Mouse (Mus musculus) megakaryocyte, embryonic 14.5 days (primary cell): ENCODE measurements around the gene Ampd2. TPM values are rescaled to one million over a fixed set of nuclear protein-coding genes. Genes with fewer than 3 reads are reported as not detected.

Source experiments
- H3K27me3 ChIP-seq: replicated peaks from 2 replicates; pipeline ENCODE3; 2012; ENCODE audit warnings: inconsistent platforms
- H3K36me3 ChIP-seq: replicated peaks from 2 replicates; pipeline ENCODE3; 2012; ENCODE audit warnings: low read length, inconsistent platforms, mixed read lengths
- H3K4me1 ChIP-seq: 2 replicates; pipeline ENCODE4 v1.6.1; 2012; ENCODE audit warnings: inconsistent platforms
- H3K4me3 ChIP-seq: replicated peaks from 2 replicates; pipeline ENCODE3; 2012; ENCODE audit warnings: moderate library complexity, mild to moderate bottlenecking, inconsistent platforms
- H3K9me3 ChIP-seq: 2 replicates; pipeline ENCODE4 v1.6.1; 2012; ENCODE audit warnings: inconsistent platforms
- FLI1 ChIP-seq: IDR thresholded peaks from 2 replicates; pipeline ENCODE4 v1.6.1; 2012; ENCODE audit warnings: low read length, inconsistent platforms, mixed read lengths
- GATA1 ChIP-seq: IDR thresholded peaks from 3 replicates; pipeline ENCODE4 v1.6.1; 2012; ENCODE audit warnings: mixed read lengths, low read length, inconsistent platforms, borderline replicate concordance
- polyA plus RNA-seq: library from polyadenylated mRNA; stranded (reverse); fragments of >175 nt; gene quantifications from 2 replicates; pipeline ENCODE4 v1.2.3, GENCODE M21; 2012; ENCODE audit warnings: low replicate concordance; ENCODE audit not compliant: insufficient read depth

The Ampd2 gene
- 101 and 286 TPM in 2 replicates for polyA plus RNA-seq

GRCm38 (mm10) chr3:108086470-108086979 is at the start of gene Ampd2:
Ampd2 (minus strand) TSS chr3:108086651.
- Histone ChIP-seq H3K4me1 (peaks cover 80% of the 10 kb centered on the region), H3K36me3 (peaks cover 17% of the 10 kb centered on the region), H3K4me3 (peak within 1 kb of the TSS; percentile 98), H3K27me3 (no peaks in the 10 kb centered on the region), H3K9me3 (no peaks in the 10 kb centered on the region)
- TF ChIP-seq GATA1 (no peak), FLI1 (no peak)

GRCm38 (mm10) chr3:108134701-108135100 is 48.2 kb upstream of the Ampd2 start:
- TF ChIP-seq GATA1 (no peak), FLI1 (no peak)
- Histone ChIP-seq H3K27me3 (no peaks in the 10 kb centered on the region), H3K4me1 (peaks cover 68% of the 10 kb centered on the region), H3K36me3 (peaks cover 34% of the 10 kb centered on the region), H3K4me3 (peak overlapping the region; percentile 72), H3K9me3 (no peaks in the 10 kb centered on the region)

GRCm38 (mm10) chr3:108132484-108132883 is 46.0 kb upstream of the Ampd2 start:
- Histone ChIP-seq H3K9me3 (no peaks in the 10 kb centered on the region), H3K4me1 (peaks cover 78% of the 10 kb centered on the region), H3K36me3 (peaks cover 27% of the 10 kb centered on the region), H3K27me3 (no peaks in the 10 kb centered on the region), H3K4me3 (peak overlapping the region; percentile 34)
- TF ChIP-seq FLI1, result no peak
- no peak for TF ChIP-seq GATA1

- H3K27me3 ChIP-seq, result no peaks in the 10 kb centered on the region
- no peaks in the 10 kb centered on the region for H3K9me3 ChIP-seq
- H3K4me3 ChIP-seq, result peak overlapping the region; percentile 6
- no peak for TF ChIP-seq GATA1
- no peak for TF ChIP-seq FLI1
- peaks cover 21% of the 10 kb centered on the region for H3K36me3 ChIP-seq
- peaks cover 78% of the 10 kb centered on the region for H3K4me1 ChIP-seq
These were observed 45.4 kb upstream of the Ampd2 start for GRCm38 (mm10) chr3:108131821-108132220.

GRCm38 (mm10) chr3:108131216-108131615 is 44.8 kb upstream of the Ampd2 start:
- TF ChIP-seq FLI1 (no peak), GATA1 (no peak)
- H3K27me3 ChIP-seq, result no peaks in the 10 kb centered on the region
- no peak overlapping the region for H3K4me3 ChIP-seq
- H3K36me3 ChIP-seq, result peaks cover 19% of the 10 kb centered on the region
- no peaks in the 10 kb centered on the region for H3K9me3 ChIP-seq
- H3K4me1 ChIP-seq, result peaks cover 82% of the 10 kb centered on the region

- Histone ChIP-seq H3K4me1 (peaks cover 78% of the 10 kb centered on the region), H3K9me3 (no peaks in the 10 kb centered on the region)
These were observed 43.4 kb upstream of the Ampd2 start for GRCm38 (mm10) chr3:108129804-108130203.

GRCm38 (mm10) chr3:108129367-108129766 is 42.9 kb upstream of the Ampd2 start:
- no peak for TF ChIP-seq FLI1
- TF ChIP-seq GATA1, result no peak
- H3K9me3 ChIP-seq, result no peaks in the 10 kb centered on the region
- no peaks in the 10 kb centered on the region for H3K27me3 ChIP-seq
- H3K4me1 ChIP-seq, result peaks cover 78% of the 10 kb centered on the region
- H3K4me3 ChIP-seq, result no peak overlapping the region
- H3K36me3 ChIP-seq, result peaks cover 25% of the 10 kb centered on the region

More at GRCm38 (mm10) chr3:108129804-108130203, 43.4 kb upstream of the Ampd2 start:
- H3K4me3 ChIP-seq, result no peak overlapping the region
- no peak for TF ChIP-seq FLI1
- no peak for TF ChIP-seq GATA1
- H3K36me3 ChIP-seq, result peaks cover 21% of the 10 kb centered on the region
- H3K27me3 ChIP-seq, result no peaks in the 10 kb centered on the region

GRCm38 (mm10) chr3:108128520-108128919 is 42.1 kb upstream of the Ampd2 start:
- Histone ChIP-seq H3K4me1 (peaks cover 75% of the 10 kb centered on the region), H3K27me3 (no peaks in the 10 kb centered on the region), H3K4me3 (no peak overlapping the region), H3K36me3 (peaks cover 32% of the 10 kb centered on the region), H3K9me3 (no peaks in the 10 kb centered on the region)
- TF ChIP-seq FLI1 (no peak), GATA1 (no peak)

GRCm38 (mm10) chr3:108126327-108126726 is 39.9 kb upstream of the Ampd2 start:
- H3K4me3 ChIP-seq, result no peak overlapping the region
- TF ChIP-seq FLI1, result no peak
- TF ChIP-seq GATA1, result no peak
- no peaks in the 10 kb centered on the region for H3K27me3 ChIP-seq
- H3K4me1 ChIP-seq, result peaks cover 61% of the 10 kb centered on the region
- no peaks in the 10 kb centered on the region for H3K9me3 ChIP-seq
- H3K36me3 ChIP-seq, result peaks cover 50% of the 10 kb centered on the region

GRCm38 (mm10) chr3:108124131-108124530 is 37.7 kb upstream of the Ampd2 start:
- Histone ChIP-seq H3K9me3 (no peaks in the 10 kb centered on the region), H3K4me1 (peaks cover 43% of the 10 kb centered on the region), H3K27me3 (no peaks in the 10 kb centered on the region), H3K36me3 (peaks cover 60% of the 10 kb centered on the region), H3K4me3 (no peak overlapping the region)
- TF ChIP-seq FLI1 (no peak), GATA1 (no peak)

GRCm38 (mm10) chr3:108123242-108123641 is 36.8 kb upstream of the Ampd2 start:
- H3K27me3 ChIP-seq, result no peaks in the 10 kb centered on the region
- peaks cover 38% of the 10 kb centered on the region for H3K4me1 ChIP-seq
- H3K36me3 ChIP-seq, result peaks cover 65% of the 10 kb centered on the region
- TF ChIP-seq FLI1 (no peak), GATA1 (no peak)
- H3K4me3 ChIP-seq, result no peak overlapping the region
- no peaks in the 10 kb centered on the region for H3K9me3 ChIP-seq

GRCm38 (mm10) chr3:108121101-108121500 is 34.6 kb upstream of the Ampd2 start:
- Histone ChIP-seq H3K27me3 (no peaks in the 10 kb centered on the region), H3K36me3 (peaks cover 84% of the 10 kb centered on the region), H3K4me1 (peaks cover 37% of the 10 kb centered on the region), H3K9me3 (no peaks in the 10 kb centered on the region), H3K4me3 (no peak overlapping the region)
- TF ChIP-seq GATA1, result no peak
- TF ChIP-seq FLI1, result no peak
